Mouse (Mus musculus) stomach, postnatal 0 days (tissue): ENCODE measurements around the gene Spen.

Experiments used
- CTCF ChIP-seq: IDR thresholded peaks from 2 replicates; pipeline ENCODE4 v1.5.1; 2016; ENCODE audit warnings: antibody characterized with exemption, low read depth, mild to moderate bottlenecking, moderate library complexity
- EP300 ChIP-seq: optimal IDR thresholded peaks from 2 replicates; pipeline ENCODE3; 2016; ENCODE audit warnings: antibody characterized with exemption

DNA sequence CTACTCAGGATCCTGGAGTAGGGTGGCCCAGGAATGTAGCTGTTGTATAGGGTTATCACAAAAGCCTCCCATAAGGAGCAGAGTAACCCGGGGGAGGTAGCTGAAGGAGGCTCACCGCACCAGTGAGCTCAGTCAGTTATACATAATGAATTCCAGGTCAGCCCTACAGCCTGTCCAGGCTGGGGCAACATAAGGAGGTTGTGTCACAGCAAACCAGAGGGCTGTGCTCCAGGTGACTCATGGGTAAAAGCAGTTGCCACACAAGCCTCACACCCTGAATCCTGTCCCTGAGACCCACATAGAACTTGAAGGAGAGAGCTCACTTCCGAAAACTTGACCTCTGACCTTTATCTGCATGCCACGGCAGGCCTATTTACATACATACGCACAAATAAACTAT lies 30.6 kb upstream of the Spen start:
- no peak for TF ChIP-seq CTCF
- no peak for TF ChIP-seq EP300
